Mouse (Mus musculus): ENCODE results near the gene Dnajb4. TPM values are rescaled to one million over a fixed set of nuclear protein-coding genes. Genes with fewer than 3 reads are reported as not detected.

Gene Dnajb4
- polyA plus RNA-seq, 1 experiment from 2014 or later: 32.4 TPM

DNA sequence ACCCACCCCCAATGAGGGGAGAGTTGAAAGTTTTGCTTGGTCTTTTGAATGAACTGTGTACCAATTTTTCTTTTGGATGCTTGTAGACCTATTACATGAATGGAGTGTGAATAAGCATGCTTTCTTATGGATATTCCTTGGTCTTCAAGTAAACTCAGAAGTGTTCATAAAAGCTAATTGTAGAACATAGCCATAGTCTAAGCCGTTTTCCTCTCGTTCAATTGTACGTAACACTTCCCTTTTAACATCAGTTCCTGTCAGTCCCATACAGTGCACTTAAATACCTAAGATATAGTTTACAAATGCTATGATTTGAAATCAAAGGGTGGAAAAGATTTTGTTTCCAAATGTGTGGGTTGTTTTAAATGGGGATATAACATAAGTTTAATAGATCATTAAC is 3.3 kb upstream of the Dnajb4 start:
- peaks cover 9% of the 10 kb centered on the region; the same call in 1 of the 2 replicates for H3K4me1 ChIP-seq (ENCODE audit: control insufficient read depth, insufficient read depth, low read length)
- H3K36me3 ChIP-seq (ENCODE audit: control insufficient read depth, insufficient read depth, low read length): peaks cover 7% of the 10 kb centered on the region; the same call in 1 of the 2 replicates
- 72% methylated on average over 3 of the region's 3 CpGs for WGBS
- H3K4me2 ChIP-seq (ENCODE audit: low read depth, severe bottlenecking): peak overlapping the region; percentile 87; the same call in 1 of the 2 replicates
- no peak overlapping the region for H3K4me3 ChIP-seq (ENCODE audit: low read depth, low read length)
- no peak overlapping the region for H3K9ac ChIP-seq (ENCODE audit: low read length)
- ATAC-seq (ENCODE audit: insufficient number of reproducible peaks, low FRiP score, low TSS enrichment, low read depth) (no peak), DNase-seq (ENCODE audit: low spot score) (no peak)
- no peak overlapping the region for H3K27ac ChIP-seq (replicated peaks; ENCODE audit: low read depth, low read length)
- H3K9me3 ChIP-seq (ENCODE audit: control insufficient read depth, low read length): no peaks in the 10 kb centered on the region
- H3K27me3 ChIP-seq (ENCODE audit: control insufficient read depth, insufficient read depth, low read length): no peaks in the 10 kb centered on the region

DNA sequence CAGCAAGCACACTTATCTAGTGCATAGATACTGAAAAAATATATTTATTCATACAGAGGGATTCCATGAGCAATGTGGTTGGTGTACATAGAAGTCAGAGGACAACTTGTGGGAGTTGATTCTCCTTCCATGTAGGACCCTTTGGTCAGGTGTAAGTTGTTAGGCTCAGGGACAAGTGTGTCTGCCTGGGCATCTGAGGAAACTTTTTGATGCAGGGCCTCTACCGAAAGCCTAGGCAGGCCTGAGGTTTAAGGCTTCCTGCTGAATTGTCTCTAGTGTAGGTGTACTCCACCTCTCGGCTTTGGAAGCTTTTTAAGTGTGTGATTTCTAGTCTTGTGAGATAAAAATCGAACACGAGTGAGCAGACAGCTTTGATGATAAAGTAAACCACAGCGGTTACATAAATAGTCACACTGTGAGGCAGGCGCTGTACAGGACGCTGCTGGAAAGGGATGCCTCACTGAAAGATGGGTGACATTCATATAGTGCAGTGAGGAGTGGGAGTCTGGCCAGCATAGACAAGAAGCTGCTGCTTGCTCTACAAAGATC is 1.7 kb upstream of the Dnajb4 start:
- WGBS: 48% methylated on average over 7 of the region's 7 CpGs
- peaks cover 7% of the 10 kb centered on the region; the same call in 1 of the 2 replicates for H3K36me3 ChIP-seq (ENCODE audit: control insufficient read depth, insufficient read depth, low read length)
- peak overlapping the region; percentile 100 for H3K9ac ChIP-seq (ENCODE audit: low read length)
- no peak for ATAC-seq (ENCODE audit: insufficient number of reproducible peaks, low FRiP score, low TSS enrichment, low read depth)
- H3K27ac ChIP-seq (replicated peaks; ENCODE audit: low read depth, low read length): no peak overlapping the region
- no peak for DNase-seq (ENCODE audit: low spot score)
- H3K4me3 ChIP-seq (ENCODE audit: low read depth, low read length): peak overlapping the region; percentile 96
- H3K9me3 ChIP-seq (ENCODE audit: control insufficient read depth, low read length): no peaks in the 10 kb centered on the region
- H3K27me3 ChIP-seq (ENCODE audit: control insufficient read depth, insufficient read depth, low read length): no peaks in the 10 kb centered on the region
- H3K4me2 ChIP-seq (ENCODE audit: low read depth, severe bottlenecking): peak overlapping the region; percentile 87
- peaks cover 9% of the 10 kb centered on the region; the same call in 1 of the 2 replicates for H3K4me1 ChIP-seq (ENCODE audit: control insufficient read depth, insufficient read depth, low read length)

DNA sequence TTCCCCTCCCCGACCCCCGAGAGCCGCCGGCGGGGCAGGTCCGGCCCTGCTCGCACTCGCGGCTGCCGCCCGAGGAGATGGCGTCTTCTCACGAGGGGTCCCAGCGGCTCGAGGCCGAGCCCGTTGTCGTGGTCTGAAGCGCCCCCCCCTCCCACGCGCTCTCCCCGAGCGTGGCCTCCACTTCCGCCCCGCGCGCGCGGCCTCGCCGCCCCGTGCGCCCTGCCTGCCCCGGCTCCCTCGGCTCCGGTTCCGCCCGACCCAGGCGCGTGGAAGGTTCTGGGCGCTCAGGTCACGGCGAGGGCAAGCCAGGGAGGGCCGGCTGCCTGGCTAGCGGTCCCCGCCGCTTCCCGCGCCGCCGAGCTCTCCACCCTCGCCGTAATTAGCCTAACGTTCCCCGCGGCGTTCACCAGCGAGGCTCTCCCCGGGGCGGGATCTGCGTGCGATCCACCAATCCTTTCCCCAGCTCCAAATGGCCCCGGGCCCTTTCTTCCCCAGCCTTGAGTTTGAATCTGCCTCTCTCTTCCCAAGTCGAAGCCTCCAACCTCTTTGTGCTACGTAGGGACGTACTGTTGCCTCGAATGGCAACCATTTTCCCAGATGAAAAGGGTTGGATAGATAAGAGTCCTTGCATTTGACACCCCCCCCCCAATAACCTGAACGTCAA is 758 bp upstream of the Dnajb4 start:
- H3K4me2 ChIP-seq (ENCODE audit: low read depth, severe bottlenecking): peak overlapping the region; percentile 87

DNA sequence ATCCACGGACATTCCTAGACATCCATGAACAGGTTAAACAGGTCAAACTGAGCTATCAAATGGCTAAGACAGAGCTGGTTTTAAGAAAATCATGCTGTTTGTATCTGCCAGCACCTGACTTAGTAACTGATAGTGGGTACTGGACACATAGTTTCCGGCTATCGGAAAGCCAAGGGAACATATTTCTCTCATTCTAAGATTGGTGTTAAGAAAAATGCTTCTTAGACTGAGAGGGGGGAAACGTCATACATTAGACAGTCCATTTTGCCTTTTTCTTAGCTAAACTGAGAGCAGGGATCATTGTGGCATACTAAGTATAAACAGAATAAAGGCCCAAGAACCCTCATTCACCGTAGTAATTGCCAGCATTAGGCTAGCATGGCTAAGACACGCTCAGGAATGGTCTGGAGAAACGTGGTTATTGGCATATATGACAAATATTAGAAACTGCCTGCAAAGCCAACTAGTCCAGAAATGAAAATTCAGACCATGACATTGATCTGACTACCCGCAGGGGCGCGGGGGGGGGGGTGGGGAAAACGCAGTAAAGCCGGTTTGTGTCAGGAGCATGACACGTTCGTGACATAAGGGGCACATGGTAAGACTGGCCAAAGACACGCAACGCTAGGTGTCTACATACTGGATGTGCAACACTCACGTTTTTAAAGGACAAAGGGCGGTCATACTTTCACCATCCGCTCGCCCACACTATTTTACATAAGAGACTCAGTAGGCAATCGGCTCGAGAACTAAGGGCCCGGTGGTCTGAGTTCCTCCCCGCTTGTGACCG is 730 bp downstream of the Dnajb4 start:
- Histone ChIP-seq H3K9ac (ENCODE audit: low read length) (peak overlapping the region; percentile 100), H3K27me3 (ENCODE audit: control insufficient read depth, insufficient read depth, low read length) (no peaks in the 10 kb centered on the region), H3K4me1 (ENCODE audit: control insufficient read depth, insufficient read depth, low read length) (peaks cover 9% of the 10 kb centered on the region; the same call in 1 of the 2 replicates), H3K4me3 (ENCODE audit: low read depth, low read length) (peak overlapping the region; percentile 96), H3K27ac (replicated peaks; ENCODE audit: low read depth, low read length) (peak overlapping the region; percentile 99), H3K4me2 (ENCODE audit: low read depth, severe bottlenecking) (peak overlapping the region; percentile 60), H3K36me3 (ENCODE audit: control insufficient read depth, insufficient read depth, low read length) (no peaks in the 10 kb centered on the region), H3K9me3 (ENCODE audit: control insufficient read depth, low read length) (no peaks in the 10 kb centered on the region)
- WGBS: 8% methylated on average over 25 of the region's 25 CpGs
- DNase-seq (ENCODE audit: low spot score): no peak
- peak; percentile 24 for ATAC-seq (ENCODE audit: insufficient number of reproducible peaks, low FRiP score, low TSS enrichment, low read depth)

More for the DNA sequence above, 758 bp upstream of the Dnajb4 start:
- Histone ChIP-seq H3K9me3 (ENCODE audit: control insufficient read depth, low read length) (no peaks in the 10 kb centered on the region), H3K4me3 (ENCODE audit: low read depth, low read length) (peak overlapping the region; percentile 96), H3K4me1 (ENCODE audit: control insufficient read depth, insufficient read depth, low read length) (peaks cover 9% of the 10 kb centered on the region; the same call in 1 of the 2 replicates), H3K9ac (ENCODE audit: low read length) (peak overlapping the region; percentile 100), H3K27me3 (ENCODE audit: control insufficient read depth, insufficient read depth, low read length) (no peaks in the 10 kb centered on the region), H3K27ac (replicated peaks; ENCODE audit: low read depth, low read length) (peak overlapping the region; percentile 99), H3K36me3 (ENCODE audit: control insufficient read depth, insufficient read depth, low read length) (peaks cover 3% of the 10 kb centered on the region; the same call in 1 of the 2 replicates)
- peak; percentile 58 for ATAC-seq (ENCODE audit: insufficient number of reproducible peaks, low FRiP score, low TSS enrichment, low read depth)
- WGBS: under 1% methylated on average over 58 of the region's 68 CpGs
- peak; percentile 80 for DNase-seq (ENCODE audit: low spot score)

DNA sequence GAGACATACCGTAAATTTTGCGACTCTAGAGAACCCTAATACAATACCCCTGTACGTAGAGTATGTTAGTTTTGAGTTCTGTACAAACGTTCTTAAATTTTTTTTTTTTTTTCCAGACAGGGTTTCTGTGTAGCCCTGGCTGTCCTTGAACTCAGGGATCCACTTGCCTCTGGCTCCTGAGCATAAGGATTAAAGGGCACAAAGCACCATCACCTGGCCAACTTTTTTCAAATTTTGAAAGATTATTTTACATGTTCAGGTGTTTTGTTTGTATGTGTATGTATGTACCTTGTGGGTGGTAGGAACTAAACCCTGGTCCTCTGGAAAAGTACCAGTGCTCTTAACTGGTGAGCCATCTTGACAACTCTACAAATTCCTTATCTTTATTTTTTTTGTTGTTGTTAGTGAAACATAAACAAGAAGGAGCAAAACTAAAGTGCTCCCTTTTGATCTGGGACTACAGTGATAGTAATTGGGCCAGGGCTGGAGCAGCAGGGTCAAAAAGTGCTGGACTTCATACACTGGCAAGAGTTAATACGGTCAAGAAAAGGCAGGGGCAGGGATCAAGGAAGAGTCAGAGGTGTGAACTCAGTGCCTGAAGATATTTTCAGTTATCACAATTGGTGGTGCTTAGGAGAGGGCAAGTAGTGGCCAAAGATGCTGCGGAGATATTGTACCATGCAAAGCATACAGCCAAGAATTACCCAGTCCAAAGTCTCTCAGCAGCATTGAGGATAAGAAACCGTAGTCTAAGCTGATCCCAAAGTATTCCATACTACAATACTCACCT is 1.8 kb downstream of the Dnajb4 start:
- no peaks in the 10 kb centered on the region for H3K9me3 ChIP-seq (ENCODE audit: control insufficient read depth, low read length)
- DNase-seq (ENCODE audit: low spot score): no peak
- H3K4me2 ChIP-seq (ENCODE audit: low read depth, severe bottlenecking): no peak overlapping the region
- H3K36me3 ChIP-seq (ENCODE audit: control insufficient read depth, insufficient read depth, low read length): no peaks in the 10 kb centered on the region
- 90% methylated on average over 7 of the region's 7 CpGs for WGBS
- H3K4me3 ChIP-seq (ENCODE audit: low read depth, low read length): no peak overlapping the region
- H3K27me3 ChIP-seq (ENCODE audit: control insufficient read depth, insufficient read depth, low read length): no peaks in the 10 kb centered on the region
- ATAC-seq (ENCODE audit: insufficient number of reproducible peaks, low FRiP score, low TSS enrichment, low read depth): no peak
- no peak overlapping the region for H3K27ac ChIP-seq (replicated peaks; ENCODE audit: low read depth, low read length)
- peaks cover 9% of the 10 kb centered on the region; the same call in 1 of the 2 replicates for H3K4me1 ChIP-seq (ENCODE audit: control insufficient read depth, insufficient read depth, low read length)
- H3K9ac ChIP-seq (ENCODE audit: low read length): no peak overlapping the region

DNA sequence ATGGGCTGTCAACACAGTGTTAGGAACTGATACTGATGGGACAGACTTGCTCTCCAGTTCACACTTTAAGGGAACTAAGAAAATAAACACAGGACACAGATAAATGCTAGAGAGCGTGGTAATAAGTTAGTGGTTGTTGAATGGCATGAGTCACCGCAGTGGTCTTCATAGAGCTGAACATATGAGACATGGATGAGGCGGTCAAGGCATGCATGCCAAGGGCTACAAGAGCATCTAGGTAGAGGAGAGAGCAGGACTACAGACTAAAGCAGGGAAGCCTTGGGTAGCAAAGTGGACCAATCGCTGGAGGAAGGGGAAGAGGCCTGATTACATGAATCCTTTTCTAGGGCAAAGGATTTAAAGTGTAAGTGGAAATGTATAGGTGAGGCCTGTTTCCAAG is 2.9 kb downstream of the Dnajb4 start:
- no peak overlapping the region for H3K27ac ChIP-seq (replicated peaks; ENCODE audit: low read depth, low read length)
- H3K9ac ChIP-seq (ENCODE audit: low read length): no peak overlapping the region
- no peak for DNase-seq (ENCODE audit: low spot score)
- H3K9me3 ChIP-seq (ENCODE audit: control insufficient read depth, low read length): no peaks in the 10 kb centered on the region
- H3K27me3 ChIP-seq (ENCODE audit: control insufficient read depth, insufficient read depth, low read length): no peaks in the 10 kb centered on the region
- ATAC-seq (ENCODE audit: insufficient number of reproducible peaks, low FRiP score, low TSS enrichment, low read depth): no peak
- 92% methylated on average over 4 of the region's 4 CpGs for WGBS
- H3K4me3 ChIP-seq (ENCODE audit: low read depth, low read length): no peak overlapping the region
- H3K4me2 ChIP-seq (ENCODE audit: low read depth, severe bottlenecking): no peak overlapping the region
- H3K4me1 ChIP-seq (ENCODE audit: control insufficient read depth, insufficient read depth, low read length): peaks cover 4% of the 10 kb centered on the region; the same call in 1 of the 2 replicates
- H3K36me3 ChIP-seq (ENCODE audit: control insufficient read depth, insufficient read depth, low read length): no peaks in the 10 kb centered on the region

DNA sequence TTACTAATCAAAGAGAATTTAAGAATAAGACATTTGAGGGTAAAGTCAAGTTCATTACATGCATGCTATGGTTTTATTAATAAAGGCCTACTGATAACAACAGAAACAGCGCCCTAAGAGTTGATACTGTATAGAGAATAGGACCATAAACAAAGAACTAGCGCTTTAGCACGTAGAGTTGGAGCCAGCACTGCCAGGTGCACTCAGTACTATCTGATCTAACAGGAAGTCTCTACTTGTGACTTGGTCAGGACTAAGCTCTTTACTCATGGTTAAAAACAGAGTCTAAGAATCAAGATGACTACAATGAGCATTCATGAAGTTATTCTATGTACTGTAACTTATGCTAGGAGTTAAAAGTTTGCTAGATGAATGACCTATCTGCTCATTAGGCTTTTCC is 5.5 kb downstream of the Dnajb4 start:
- Histone ChIP-seq H3K27ac (replicated peaks; ENCODE audit: low read depth, low read length) (no peak overlapping the region), H3K4me1 (ENCODE audit: control insufficient read depth, insufficient read depth, low read length) (peaks cover 2% of the 10 kb centered on the region; the same call in 1 of the 2 replicates), H3K4me3 (ENCODE audit: low read depth, low read length) (no peak overlapping the region), H3K9me3 (ENCODE audit: control insufficient read depth, low read length) (no peaks in the 10 kb centered on the region), H3K9ac (ENCODE audit: low read length) (no peak overlapping the region), H3K36me3 (ENCODE audit: control insufficient read depth, insufficient read depth, low read length) (no peaks in the 10 kb centered on the region), H3K4me2 (ENCODE audit: low read depth, severe bottlenecking) (no peak overlapping the region), H3K27me3 (ENCODE audit: control insufficient read depth, insufficient read depth, low read length) (no peaks in the 10 kb centered on the region)
- DNase-seq (ENCODE audit: low spot score) (no peak), ATAC-seq (ENCODE audit: insufficient number of reproducible peaks, low FRiP score, low TSS enrichment, low read depth) (no peak)
- WGBS: 78% methylated on average over 3 of the region's 3 CpGs

DNA sequence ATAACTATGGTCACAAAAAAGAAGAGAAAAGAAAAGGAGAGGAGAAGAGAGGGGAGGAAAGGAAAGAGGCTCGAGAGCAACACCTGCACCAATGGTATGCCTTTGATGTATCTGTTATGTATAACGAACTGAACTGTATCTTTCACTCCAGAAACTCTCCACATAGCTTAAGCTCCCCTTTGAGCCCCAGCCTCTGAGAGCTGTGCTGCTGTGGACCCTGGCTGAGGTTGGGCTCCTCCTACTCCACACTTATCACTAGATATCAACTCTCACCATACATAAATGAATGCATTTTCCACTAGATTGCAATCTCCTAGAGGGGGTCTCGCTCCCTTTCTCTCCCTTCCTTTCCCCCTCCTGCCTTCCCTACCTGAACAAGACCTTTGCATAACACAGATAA is 6.1 kb downstream of the Dnajb4 start:
- no peak overlapping the region for H3K4me2 ChIP-seq (ENCODE audit: low read depth, severe bottlenecking)
- H3K36me3 ChIP-seq (ENCODE audit: control insufficient read depth, insufficient read depth, low read length): no peaks in the 10 kb centered on the region
- H3K4me3 ChIP-seq (ENCODE audit: low read depth, low read length): no peak overlapping the region
- H3K9ac ChIP-seq (ENCODE audit: low read length): no peak overlapping the region
- no peaks in the 10 kb centered on the region for H3K27me3 ChIP-seq (ENCODE audit: control insufficient read depth, insufficient read depth, low read length)
- no peak overlapping the region for H3K27ac ChIP-seq (replicated peaks; ENCODE audit: low read depth, low read length)
- DNase-seq (ENCODE audit: low spot score): no peak
- WGBS: 58% methylated on average over 3 of the region's 3 CpGs
- ATAC-seq (ENCODE audit: insufficient number of reproducible peaks, low FRiP score, low TSS enrichment, low read depth): no peak
- peaks cover under 1% of the 10 kb centered on the region; the same call in 1 of the 2 replicates for H3K4me1 ChIP-seq (ENCODE audit: control insufficient read depth, insufficient read depth, low read length)
- H3K9me3 ChIP-seq (ENCODE audit: control insufficient read depth, low read length): no peaks in the 10 kb centered on the region
